Mouse (Mus musculus) lung, postnatal 10 days (tissue): ENCODE results near the gene Pde10a.

Experiments used
- DNase-seq: peaks from one replicate; pipeline ENCODE4 v3.0.0; 2021

The Pde10a gene

GRCm38 (mm10) chr17:8977271-8977670, 452.1 kb downstream of the Pde10a start:
- DNase-seq = no peak

GRCm38 (mm10) chr17:8983576-8983975, 458.4 kb downstream of the Pde10a start:
- DNase-seq = no peak

GRCm38 (mm10) chr17:8985714-8986113, 460.5 kb downstream of the Pde10a start:
- DNase-seq = peak; percentile 23

- DNase-seq = no peak
Observed at GRCm38 (mm10) chr17:8986551-8986950, 461.4 kb downstream of the Pde10a start.

- DNase-seq = peak; percentile 12
Observed at GRCm38 (mm10) chr17:8987369-8987768, 462.2 kb downstream of the Pde10a start.

- peak; percentile 94 for DNase-seq
Observed at GRCm38 (mm10) chr17:8988119-8988807, 463.1 kb downstream of the Pde10a start, which contains the start of gene 1700010I14Rik. TSS of gene 1700010I14Rik (plus strand) at chr17:8988333.

- peak; percentile 45 for DNase-seq
Observed at GRCm38 (mm10) chr17:8991160-8991559, 466.0 kb downstream of the Pde10a start.

- no peak for DNase-seq
Observed at GRCm38 (mm10) chr17:8995344-8995743, 470.2 kb downstream of the Pde10a start.

GRCm38 (mm10) chr17:9002438-9002837, 477.3 kb downstream of the Pde10a start:
- no peak for DNase-seq

GRCm38 (mm10) chr17:9004516-9004915, 479.3 kb downstream of the Pde10a start:
- DNase-seq = no peak

- DNase-seq = no peak
Observed at GRCm38 (mm10) chr17:9023198-9023942, 498.2 kb downstream of the Pde10a start.

GRCm38 (mm10) chr17:9030181-9030580, 505.0 kb downstream of the Pde10a start:
- DNase-seq = no peak

GRCm38 (mm10) chr17:9031241-9032141, 506.3 kb downstream of the Pde10a start:
- DNase-seq = peak; percentile 84

- DNase-seq = no peak
Observed at GRCm38 (mm10) chr17:9032362-9033044, 507.3 kb downstream of the Pde10a start.

GRCm38 (mm10) chr17:9033511-9033910, 508.3 kb downstream of the Pde10a start:
- no peak for DNase-seq

GRCm38 (mm10) chr17:9035561-9036348, 510.6 kb downstream of the Pde10a start:
- no peak for DNase-seq
